Mouse (Mus musculus): Measurements from ENCODE around the gene Abhd2.

The Abhd2 gene

GRCm38 (mm10) chr7:79272789-79273718 lies at the start of gene Abhd2:
Gene Abhd2, plus strand, starts transcription at chr7:79273199.
- DNase-seq (ENCODE audit: low spot score in 2 of 2) = peak; percentile 100

GRCm38 (mm10) chr7:79225477-79225876 lies 47.5 kb upstream of the Abhd2 start:
- DNase-seq (ENCODE audit: low spot score in 2 of 2) = no peak

- no peak for DNase-seq (ENCODE audit: low spot score in 2 of 2)
Measured at GRCm38 (mm10) chr7:79226172-79226571, 46.8 kb upstream of the Abhd2 start.

GRCm38 (mm10) chr7:79226834-79227486 lies 46.0 kb upstream of the Abhd2 start:
- DNase-seq (ENCODE audit: low spot score in 2 of 2) = no peak

- DNase-seq (ENCODE audit: low spot score in 2 of 2) = peak; percentile 75 to 85
Measured at GRCm38 (mm10) chr7:79228471-79228870, 44.5 kb upstream of the Abhd2 start.

GRCm38 (mm10) chr7:79231577-79231976 lies 41.4 kb upstream of the Abhd2 start:
- no peak for DNase-seq (ENCODE audit: low spot score in 2 of 2)

DNA sequence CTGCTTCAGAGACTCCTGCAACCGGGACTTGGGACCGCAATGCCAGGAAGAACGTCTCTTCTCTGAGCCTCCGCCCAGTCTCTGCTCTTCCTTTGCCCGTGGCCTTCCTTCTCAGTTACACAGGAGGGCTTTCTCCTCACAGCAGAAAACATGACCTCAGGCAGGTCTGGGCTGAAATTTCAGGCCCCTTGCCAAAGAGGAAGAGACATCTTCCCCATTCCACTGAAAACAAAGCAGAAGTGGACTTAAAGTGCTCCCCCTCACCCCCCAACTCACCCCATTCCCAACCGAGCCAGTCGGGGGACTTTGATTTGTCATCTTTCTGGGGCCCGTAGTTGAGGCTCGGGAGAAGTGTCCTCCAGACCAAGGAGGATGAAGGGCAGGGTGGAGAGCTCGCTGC lies 41.0 kb upstream of the Abhd2 start:
- DNase-seq (ENCODE audit: low spot score in 2 of 2) = no peak

GRCm38 (mm10) chr7:79238741-79239140 lies 34.3 kb upstream of the Abhd2 start:
- DNase-seq (ENCODE audit: low spot score in 2 of 2) = no peak

DNA sequence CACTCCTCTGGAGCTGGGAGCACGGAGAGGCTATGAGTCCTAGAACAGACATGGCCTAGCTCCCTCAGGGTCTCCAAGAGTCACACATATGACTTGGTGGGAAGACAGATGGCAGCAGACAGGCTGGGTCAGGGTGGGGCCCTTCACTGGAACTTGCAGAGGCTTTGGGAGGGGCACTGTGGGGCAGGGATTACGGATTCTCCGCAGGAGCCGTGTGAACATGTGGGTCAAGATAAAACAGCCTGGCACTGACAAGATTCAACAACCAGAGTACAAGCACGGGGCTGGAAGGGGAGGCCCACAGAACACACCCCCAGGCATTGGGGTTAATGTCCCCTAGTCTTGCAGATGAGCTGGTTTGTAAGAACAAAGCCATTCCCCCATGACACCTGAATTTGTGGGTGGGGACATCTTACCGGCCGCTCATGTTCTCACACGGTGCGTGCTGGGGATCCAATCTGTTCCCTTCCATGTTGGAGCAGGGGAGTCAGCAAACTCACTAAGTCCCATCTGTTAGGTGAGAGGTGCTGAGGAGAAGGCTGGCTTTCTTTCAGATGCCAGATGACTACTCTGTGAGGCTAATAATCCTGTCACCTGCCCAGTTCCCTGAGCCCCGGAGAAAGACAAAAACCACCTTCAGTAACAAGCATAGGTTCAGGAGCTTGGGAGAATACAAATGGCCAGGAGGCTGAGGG lies 30.9 kb upstream of the Abhd2 start:
- DNase-seq (ENCODE audit: low spot score in 2 of 2) = no peak

- no peak for DNase-seq (ENCODE audit: low spot score in 2 of 2)
Measured at GRCm38 (mm10) chr7:79243236-79243635, 29.8 kb upstream of the Abhd2 start.

DNA sequence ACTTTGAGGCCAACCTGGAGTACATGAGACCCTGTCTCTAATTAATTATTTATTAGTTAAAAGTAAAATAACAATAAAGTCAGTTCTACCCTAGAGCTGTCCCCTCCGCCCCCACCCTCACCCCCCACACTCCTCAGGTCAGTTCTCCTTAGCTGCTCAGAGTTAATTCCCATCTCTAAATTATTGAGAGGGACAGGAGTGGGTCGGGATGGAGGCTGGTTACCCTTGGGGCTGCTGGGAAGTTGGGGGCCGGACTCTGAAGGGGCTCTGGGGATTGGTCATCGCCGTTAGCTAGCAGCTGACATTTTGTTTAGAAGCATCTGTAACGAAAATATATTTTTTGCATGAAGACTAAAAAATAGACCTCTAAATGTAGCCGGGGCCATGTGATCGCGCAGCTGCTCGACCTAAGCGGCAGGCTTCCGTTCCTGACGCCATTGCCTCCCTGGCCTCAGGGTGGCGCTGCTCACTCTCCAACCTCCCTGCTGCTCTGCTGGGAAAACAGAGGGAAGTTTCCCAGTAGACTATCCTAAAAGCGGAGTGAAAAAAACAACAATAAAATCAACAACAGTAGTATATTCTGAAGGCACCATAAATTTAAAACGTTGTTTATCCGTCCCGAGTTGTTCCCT lies 26.8 kb upstream of the Abhd2 start:
- DNase-seq (ENCODE audit: low spot score in 2 of 2) = peak; percentile 49 to 75

GRCm38 (mm10) chr7:79247408-79247807 lies 25.6 kb upstream of the Abhd2 start:
- DNase-seq (ENCODE audit: low spot score in 2 of 2) = peak in 1 of 2 experiments; percentile 22

- peak in 1 of 2 experiments; percentile 39 for DNase-seq (ENCODE audit: low spot score in 2 of 2)
Measured at GRCm38 (mm10) chr7:79247881-79248389, 25.1 kb upstream of the Abhd2 start.

- no peak for DNase-seq (ENCODE audit: low spot score in 2 of 2)
Measured at GRCm38 (mm10) chr7:79249581-79249980, 23.4 kb upstream of the Abhd2 start.

DNA sequence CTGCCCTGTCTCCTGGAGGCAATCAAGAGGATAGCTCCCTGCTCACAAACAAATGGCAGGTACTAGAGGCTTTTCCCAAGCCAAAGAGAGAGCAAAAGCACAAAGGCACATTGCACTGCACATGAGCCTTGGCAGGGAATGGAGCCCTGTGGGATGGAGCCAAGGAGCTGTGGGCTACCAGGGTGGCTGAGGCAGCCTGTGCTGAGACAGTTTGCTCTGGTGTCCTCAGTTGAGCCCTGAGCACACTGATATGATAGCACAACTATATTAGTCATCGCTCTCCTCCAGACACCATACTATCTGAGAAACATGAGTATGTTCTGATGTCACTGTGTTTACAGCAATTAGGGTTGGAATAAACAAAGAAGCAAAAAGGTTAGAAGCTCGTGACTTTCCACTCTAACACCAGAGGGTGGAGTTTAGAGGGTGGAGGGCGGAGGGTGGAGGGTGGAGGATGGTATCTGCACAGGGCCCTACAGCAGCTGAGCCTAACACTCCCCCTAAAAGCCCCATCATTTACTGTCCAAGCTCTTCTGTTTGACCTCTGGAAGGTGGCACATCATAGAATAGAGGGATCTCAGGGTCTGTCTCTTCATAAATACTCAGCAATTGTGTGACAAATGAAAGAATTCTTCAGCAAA lies 18.6 kb upstream of the Abhd2 start:
- no peak for DNase-seq (ENCODE audit: low spot score in 2 of 2)

DNA sequence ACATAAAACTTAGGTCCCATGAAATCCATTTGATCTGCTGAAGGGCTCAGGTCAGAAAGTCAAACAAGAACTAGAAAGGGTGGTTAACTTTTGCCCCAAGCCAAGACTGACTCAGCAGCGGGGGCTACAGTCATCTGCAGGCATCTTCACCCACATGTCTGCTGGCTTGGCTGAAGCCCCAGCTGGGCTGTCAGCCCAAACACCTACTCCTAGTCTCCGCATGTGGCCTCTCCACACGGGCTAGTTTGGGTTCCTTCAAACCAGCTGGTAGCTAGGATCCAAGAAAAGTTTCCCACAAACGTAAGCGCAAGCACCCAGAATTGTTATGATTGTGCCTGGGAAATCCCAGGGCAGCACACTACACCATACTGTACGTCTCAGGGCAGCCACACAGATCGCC lies 17.6 kb upstream of the Abhd2 start:
- DNase-seq (ENCODE audit: low spot score in 2 of 2) = no peak

DNA sequence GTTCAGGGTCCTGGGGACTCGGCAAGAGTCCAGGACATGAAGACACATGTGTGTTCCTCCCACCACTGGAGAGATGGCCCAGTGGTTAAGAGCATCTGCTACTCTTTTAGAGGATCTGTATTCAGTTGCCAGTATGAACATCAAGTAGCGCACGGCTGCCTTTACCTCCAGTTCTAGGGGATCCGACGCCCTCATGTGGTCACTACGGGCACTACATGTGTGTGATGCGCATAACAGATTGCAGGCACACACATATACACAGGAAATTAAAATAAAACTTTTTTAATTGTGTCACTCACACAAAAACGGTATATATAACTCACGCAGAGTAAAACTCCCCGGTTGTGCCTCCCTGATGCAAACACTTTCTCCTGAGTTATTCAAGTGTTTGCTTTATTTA lies 17.2 kb upstream of the Abhd2 start:
- DNase-seq (ENCODE audit: low spot score in 2 of 2) = no peak

- DNase-seq (ENCODE audit: low spot score in 2 of 2) = no peak
Measured at GRCm38 (mm10) chr7:79256716-79257115, 16.3 kb upstream of the Abhd2 start.

DNA sequence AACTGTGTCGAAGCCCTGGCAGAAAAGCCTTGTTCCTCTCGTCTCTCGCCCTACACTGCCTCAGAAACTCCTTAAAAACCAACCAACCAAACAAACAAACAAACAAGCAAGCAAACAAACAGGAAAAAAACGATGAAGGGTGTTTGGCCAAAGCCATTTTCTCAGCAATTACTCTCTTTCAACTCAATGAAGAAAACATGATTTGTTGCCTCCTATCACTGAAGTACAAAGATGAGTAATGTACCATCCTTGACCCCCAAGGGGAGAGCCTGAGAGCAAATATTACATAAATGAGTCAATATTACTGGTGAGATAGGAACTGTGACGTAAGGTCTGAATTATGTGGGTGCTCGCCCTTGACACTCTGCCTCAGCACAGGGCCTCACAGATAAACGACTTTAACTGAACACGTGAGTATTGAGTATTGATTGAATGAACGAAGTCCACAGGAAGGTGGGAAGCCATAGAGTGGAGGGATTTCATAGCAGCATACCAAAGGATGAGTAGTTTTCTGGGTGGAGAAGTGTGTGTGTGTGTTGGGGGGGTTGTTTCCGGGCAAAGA lies 13.9 kb upstream of the Abhd2 start:
- DNase-seq (ENCODE audit: low spot score in 2 of 2) = no peak

GRCm38 (mm10) chr7:79262478-79262877 lies 10.5 kb upstream of the Abhd2 start:
- peak in 1 of 2 experiments; percentile 14 for DNase-seq (ENCODE audit: low spot score in 2 of 2)

DNA sequence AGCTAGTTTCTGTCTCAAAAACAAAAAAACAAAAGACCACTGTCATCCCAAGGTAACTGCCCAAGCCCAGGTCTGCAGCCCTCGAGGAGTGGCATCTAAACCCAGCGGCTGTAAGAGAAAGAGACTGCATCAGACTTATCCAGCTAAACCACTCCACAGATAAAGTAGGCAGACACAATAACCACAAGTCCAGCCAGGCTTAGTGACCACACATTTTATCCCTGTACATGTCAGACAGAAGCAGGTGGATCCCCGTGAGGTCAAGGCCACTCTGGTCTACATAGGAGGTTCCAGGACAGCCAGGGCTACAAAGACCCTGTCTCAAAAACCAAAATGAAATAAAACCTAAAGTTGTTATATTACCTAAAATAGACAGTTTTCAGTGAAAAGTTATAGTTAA lies 9.2 kb upstream of the Abhd2 start:
- DNase-seq (ENCODE audit: low spot score in 2 of 2) = peak in 1 of 2 experiments; percentile 15
